Mouse (Mus musculus): Measurements from ENCODE around the gene Scel.

Gene Scel

DNA sequence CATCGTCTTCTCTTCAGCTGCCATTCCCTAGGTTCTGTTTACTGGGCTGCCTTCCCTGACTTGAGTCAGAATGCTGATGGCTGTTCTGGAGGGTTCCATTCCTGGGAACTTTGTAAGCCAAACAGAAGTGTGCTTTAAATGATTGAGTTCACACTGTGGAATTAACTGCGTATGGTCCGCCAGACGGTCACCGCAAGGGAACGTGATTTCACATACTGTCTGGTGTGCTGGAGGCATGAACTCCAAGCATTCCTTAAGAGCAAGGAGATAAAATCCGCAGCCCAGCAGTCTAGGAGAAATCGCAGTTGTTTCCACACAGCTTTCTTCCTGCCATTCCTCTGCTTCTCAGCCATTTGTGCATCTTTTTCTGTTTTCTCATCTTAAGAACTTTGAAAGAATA is 2.3 kb downstream of the Scel start:
- no peak for DNase-seq

DNA sequence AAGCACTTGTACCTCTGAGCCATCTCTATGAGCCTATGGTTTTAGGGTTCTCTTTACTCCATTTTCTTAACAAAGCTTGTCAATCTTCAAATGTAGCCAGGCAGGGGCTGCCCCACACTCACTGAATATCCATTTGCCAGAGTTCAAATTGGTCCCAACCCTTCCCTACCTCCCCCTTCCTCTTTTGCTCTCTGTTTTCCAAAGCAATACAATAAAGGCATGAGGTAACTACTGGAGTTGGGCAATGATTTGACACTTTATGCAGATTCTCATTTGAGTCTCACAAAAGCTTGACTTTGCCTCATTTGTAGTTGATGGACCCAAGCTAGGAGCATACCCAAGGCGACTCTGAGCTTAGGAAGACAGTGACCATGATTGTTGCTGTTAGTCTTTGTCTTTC is 13.1 kb downstream of the Scel start:
- no peak for DNase-seq

DNA sequence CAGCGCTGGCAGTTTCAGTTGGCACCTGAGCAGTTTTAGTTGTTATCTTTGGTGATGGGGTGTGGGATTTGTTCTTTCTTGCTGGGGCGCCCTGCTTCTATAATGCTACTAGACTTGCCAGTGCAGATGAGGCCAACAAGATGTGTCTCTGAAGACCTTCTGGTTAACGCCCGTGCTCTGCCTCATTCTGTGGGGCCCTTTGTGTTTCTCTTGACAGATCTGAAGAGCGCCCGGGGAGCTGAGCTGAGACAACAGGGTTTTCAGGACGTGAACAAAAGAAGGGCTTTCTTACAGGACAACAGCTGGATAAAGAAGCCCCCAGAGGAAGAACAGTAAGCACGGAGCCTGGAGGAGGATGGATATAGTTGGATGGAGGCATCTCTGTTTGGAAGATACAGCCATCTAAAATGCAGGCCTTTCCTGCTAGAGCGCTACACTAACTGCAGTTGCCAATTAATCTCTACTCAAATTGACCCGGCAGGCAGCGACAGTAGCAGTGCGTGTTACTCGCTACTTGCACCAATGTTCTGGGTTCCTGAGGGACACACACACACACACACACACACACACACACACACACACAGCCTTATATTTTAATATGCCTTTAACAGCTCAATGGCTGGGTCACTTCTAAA is 16.7 kb downstream of the Scel start:
- DNase-seq, result no peak

DNA sequence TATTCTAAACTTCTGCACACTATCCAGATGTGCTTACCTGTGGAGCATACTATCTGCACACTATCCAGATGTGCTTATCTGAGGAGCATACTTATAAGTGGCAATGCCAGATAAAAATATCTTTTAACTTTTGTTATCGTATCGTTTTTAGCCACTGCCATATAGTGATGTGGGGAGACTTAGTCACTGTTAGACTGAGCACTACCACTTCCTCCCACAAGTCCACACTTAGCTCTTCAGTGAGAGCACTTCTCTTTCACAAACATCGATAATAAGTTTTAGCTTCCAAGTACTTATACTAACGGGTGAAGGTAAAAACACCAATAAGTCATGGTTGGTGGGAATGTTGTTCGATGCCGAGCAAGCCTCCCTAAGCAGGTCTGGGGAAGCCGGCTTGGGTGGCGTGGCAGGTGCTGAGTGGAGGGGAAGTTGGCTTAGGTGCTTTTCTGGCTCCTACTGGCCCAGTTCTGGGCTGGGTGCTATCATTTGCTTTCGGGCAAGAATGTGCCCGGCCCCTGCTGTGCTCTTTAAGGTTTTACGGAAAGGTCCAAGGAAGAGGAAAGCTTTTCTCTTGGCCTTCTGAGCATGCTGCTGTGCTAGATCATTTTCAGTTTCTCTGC is 18.7 kb downstream of the Scel start:
- DNase-seq, result no peak

DNA sequence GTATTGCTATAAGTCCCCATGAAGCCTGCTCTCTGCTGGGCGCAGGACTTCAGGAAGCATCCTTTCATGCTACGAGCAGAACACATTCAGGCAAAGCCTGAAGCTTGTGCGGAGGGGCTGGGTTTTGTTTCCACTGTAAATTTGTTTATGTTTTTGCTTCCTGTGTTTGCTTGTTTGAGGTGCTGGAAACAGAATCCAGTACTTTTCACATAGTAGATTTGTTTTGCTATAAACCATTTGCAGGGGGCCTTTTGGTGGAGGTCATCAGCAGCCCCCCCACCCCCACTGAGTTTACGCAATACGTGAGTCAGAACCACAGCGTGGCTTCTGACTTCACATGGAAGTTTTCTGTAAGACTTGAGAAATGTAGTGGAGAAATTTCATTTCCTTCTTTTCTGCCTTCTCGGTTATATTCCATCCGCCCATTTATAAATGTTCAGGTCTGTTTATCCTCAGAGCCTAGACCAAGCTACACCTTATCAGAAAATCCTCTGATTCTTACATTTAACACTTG is 22.4 kb downstream of the Scel start:
- no peak for DNase-seq

DNA sequence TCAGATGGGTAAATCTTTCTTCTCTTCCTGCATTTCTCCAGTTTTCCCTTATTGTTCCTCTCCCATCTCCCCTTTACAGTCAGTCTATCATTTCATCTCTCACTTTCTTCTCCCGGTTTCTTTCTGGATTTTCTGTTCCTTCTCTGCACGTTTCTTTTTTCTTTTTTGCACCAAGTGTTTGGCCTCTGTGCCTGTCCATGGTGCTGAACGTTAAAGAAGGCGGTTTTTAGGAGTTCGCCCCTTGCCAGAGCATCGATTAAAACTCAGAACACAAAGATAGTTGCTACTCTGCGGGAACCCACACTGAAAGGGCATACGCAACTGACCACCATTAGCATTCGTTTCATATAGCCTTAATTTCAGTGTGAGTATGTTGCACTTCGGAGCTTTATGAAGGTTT is 23.2 kb downstream of the Scel start:
- DNase-seq, result no peak

DNA sequence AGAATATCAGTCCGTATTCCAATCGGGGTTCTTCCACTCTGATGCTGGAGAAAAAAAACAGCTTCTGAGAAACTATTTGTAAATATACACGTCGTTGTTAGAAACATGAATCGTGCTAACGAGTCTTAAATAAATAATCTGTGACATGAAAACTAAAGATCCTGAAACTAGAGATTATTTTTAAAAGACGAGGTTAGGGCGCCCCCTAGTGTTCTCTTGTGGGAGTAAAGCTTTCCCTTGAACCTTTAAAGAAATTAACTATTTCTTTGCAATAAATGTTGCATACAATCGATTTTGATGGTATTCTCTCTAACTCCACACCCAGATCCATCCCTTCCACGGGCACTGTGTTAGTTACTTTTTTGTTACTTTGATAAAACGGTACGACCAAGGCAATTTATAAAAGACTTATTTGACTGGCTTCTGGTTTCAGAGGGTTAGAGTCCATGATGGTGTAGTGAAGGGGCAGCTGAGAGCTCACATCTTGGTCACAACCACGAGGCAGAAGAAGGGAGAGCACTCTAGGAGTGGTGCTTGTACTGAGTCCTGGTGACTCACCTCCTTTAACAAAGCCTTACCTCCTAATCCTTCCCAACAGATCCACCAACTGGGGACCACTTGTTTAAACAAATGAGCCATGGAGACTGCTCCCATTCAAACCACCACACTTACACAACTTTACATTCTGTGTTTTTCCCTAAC is 24.4 kb downstream of the Scel start:
- no peak for DNase-seq

DNA sequence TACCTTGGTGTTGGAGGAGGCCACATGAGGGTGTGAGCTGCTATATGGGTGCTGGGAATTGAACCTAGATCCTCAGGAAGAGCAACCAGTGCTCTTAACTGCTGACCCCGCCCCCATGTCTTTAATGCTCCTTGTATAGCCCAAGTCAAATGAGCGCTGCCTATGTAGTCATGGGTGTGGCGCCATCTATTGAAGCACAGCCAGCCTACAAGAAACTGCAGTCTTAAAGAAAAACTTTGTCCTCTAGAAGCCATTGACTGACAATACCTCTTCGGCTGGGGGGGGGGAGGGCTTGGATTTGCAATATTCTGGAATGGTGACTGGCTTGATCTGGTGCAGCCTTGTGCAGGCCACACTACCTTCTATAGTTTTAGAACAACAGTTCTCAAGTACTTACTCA is 26.7 kb downstream of the Scel start:
- no peak for DNase-seq

DNA sequence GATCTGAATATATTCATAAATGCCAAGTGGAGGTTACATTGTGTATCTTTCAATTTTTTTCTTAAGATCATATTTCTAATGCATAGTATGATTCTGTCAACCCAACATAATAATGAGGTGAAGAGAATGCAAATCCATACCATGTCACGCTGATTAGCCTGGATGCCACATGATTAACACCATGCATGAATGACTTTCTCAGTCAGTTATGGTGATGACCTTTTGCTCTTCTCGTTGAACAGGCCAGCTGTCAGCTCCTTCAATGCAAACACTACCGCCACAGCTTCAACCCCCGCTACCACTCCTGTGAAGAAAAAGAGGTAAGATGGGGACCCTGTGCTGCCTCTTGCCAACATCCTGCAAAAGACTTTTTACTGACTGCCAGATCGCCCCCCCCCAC is 28.5 kb downstream of the Scel start:
- no peak for DNase-seq

DNA sequence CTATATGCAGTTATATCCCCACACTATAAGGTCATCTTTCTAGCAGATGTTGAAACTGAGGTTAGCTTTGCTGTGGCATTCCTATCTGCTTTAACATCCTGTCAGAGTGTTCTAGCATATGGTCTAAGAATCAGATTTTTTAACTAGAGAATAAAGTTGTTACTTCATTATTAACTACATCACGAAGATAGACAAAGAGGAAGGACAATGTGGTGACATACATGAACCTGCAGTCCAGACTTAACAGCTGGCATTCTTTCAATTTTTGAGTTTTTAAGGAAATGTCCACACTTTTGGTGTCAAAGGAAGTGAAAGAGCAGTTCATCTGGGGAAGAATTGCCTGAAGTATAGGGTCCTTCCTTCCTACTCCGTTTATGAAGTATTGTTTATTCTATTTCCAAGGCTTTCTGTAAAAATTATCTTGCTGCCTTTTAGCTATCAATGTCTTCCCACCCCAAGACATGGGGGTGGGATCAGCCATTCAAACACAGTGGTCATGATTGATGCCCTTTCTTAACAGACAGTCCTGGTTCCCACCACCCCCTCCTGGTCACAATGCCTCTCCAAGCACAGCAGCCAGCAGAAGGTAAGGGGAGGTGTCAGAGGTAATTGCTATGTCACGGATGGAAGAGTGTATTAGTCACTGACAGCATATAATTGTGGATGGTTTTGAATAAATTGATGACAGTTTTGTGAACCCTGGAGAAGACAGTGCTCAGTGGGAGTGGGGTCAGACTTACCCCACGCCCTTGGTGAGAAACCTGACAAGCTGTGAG is 30.4 kb downstream of the Scel start:
- DNase-seq, result no peak

DNA sequence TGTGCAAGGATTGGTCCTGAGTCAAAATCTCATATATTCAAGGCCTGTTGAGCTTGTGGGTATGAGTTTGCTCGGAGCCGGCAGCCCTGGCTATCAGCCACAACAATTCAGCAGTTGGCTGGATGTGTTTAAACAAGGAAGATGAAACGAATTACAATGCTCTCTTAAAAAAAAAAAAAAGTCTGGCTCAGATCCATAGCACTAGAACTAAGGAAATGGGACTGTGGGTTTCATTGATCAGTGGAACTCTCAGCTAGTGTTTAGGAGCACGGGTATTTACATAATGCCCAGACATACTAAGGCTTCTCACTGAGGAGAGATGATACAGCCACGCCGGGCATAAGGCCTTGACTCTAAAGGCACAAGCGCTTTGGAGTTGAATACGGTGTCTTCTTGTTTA is 32.6 kb downstream of the Scel start:
- no peak for DNase-seq

DNA sequence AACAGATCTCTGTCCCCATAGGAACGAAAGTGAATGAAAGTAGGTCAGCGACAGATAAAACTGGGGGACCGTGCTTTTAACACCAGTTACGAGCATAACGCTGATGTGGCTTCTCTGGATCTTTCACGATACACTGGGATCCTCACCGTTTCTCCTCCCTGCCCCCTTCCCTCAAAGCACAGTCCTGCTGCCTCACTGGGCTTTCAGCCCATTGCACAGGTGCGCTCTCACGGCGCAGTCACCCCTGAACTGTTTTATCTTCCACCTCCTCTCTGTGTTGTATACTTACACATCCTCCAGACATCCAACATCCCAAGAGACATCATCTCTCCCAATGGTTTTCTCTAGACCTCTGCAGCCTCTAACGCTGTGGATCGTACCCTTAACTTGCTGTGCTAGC is 33.1 kb downstream of the Scel start:
- DNase-seq, result no peak

DNA sequence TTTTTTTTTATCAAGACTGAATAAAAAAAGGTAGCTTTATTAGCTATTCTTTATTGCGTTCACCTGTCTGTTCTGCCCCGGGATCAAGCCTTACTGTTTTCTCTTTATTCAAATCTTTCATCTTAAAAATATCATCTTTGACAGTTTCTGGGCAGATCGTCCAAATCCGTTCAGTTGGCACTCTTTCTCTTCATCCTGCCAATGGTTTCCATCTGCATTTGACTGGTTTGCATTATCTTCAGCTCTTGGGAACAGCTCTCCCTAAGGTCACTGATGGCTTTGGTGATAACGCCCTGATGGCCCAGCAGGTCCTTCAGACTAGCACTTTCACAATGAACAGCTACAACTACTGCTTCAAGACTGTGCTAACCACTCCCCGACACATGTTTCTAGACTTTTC is 35.1 kb downstream of the Scel start:
- no peak for DNase-seq

DNA sequence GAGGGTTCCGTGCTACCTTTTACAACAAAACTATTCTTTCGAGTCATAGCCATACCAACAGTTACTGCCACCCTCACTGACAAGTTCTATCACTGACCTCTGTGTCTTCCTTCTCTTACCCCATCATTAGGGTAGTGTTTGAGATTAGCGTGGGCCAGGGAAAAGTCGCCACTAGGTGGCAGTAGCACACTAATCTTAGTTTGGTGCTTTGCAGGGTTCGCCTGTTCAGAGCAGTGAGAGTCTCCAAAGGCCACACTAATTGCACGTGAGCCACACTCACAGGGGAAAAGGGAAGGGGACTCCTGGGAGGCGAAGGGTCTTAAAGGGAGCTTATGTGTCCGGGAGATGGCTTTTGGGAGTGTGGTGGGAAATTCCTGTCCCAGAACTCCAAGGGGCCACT is 37.3 kb downstream of the Scel start:
- DNase-seq, result peak; percentile 74

DNA sequence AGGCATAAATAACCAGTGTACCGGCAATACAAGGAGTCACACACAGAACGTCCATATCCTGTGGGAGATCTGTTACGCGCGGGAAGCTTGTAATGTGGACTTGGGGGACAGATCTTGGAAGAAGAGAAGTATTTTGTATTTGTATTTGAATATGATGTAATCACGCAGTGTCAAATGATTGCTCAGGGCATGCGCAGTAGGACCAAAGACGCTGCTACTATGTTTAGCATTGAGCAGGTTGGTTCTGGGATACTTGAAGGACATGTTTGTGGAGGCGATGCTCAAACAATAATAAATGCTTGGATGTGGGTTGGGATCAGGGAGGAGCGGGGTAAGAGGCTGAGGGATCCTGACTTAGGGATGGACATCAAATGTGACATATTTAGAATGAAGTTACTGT is 37.8 kb downstream of the Scel start:
- DNase-seq, result no peak

DNA sequence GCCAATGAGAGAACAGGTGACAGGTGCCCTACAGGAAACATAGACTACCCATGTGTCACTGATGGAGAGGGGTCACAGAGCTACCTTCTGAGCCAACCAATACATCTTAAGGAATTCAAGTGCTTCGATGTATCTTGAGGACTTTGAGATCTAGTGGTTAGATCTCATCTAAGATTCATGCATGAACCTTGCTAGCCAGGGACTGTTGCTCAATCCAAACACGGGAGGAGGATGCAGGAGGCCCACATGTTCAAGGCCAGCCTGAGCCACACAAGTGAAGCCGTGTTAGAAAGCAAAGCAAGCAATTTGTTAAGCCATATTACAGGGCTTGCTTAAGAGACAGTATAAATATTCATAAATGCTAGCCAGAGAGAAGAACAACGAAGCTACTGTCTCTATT is 38.8 kb downstream of the Scel start:
- no peak for DNase-seq

DNA sequence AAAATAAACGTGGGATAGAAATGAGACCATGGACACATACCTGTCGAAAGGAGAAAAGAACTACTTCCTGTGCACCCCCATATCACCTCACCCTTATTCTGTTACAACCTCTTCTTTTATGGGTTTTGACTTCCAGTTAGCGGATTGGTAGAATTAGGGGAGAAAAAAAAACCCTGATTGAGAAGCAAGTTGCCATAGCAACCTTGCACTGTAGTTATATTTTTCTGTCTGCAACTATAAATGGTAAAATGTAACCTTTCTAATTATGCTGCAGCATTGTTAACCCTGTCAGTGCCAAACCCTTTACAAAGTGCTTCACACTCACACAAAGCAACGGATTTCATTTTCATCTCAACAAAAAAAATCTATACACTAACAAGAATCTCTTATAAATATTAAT is 39.2 kb downstream of the Scel start:
- DNase-seq, result peak; percentile 34

DNA sequence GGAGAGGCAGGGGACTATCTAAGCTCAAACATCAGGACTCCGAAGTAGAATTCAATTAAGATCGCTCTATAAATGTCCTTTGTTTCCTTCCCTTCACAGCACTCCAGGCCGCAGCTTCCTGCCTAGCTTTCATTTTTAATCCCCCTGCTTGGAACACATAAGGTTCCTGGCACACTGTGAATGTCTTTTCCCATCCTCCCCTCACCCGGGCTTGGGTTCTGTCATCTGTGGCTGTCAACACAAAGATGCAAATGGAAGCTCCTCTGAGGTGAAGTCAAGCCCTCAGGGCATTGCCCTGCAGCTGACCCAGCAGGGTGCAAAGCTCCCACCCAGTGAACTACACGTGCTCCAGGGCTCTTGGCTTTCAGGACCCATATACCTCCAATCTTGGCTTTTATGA is 43.5 kb downstream of the Scel start:
- no peak for DNase-seq

DNA sequence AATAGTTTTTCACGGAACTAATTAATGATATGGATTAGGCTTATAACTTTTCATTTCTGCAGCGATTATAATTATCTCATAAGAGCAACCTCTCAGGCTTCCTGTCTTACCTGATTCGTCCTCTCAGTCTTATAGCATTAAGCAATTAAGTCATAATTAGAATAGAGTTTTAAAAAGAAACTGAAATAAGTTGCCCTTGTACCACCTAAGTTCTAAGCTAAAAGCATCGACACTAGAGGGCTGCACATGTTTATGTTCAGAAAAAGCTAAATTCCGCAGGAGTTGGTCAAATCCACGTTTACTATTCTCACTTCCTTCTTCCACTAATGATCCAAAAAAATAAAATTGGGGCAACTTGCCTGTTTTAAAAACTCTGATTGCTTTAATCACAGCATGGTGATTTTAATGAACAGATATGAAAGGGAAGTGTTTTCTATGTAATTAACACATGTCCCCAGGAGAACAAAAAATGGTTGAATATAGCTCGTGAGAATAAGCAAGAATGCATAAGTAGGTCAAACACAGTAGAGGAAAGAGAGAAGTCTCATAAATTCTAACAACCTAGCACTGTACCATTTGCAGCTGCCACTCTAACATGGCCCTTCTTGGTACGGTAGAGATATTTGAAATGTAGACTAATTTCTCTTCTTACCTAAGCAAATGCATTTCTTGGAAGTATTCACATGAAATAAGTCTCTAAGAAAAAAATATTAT is 48.4 kb downstream of the Scel start:
- no peak for DNase-seq

DNA sequence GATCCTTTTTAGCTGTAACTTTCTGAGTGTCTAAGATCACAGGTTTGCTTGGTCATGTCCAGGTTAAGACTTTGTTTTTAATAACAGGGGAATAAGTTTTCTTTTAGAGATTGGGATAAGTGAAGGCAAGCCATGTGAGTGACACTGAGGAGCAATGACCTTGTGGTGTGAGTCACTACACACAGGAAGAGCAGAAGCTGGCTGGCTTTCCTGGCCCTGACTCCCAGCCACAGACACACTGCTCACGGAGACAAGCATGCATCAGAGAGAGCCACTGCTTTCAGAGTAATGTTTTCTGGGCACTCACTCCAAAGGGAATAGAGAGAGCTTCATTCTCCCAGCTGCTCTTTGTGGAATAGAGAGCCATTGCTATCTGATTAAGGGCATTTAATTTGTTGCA is 54.8 kb downstream of the Scel start:
- no peak for DNase-seq

DNA sequence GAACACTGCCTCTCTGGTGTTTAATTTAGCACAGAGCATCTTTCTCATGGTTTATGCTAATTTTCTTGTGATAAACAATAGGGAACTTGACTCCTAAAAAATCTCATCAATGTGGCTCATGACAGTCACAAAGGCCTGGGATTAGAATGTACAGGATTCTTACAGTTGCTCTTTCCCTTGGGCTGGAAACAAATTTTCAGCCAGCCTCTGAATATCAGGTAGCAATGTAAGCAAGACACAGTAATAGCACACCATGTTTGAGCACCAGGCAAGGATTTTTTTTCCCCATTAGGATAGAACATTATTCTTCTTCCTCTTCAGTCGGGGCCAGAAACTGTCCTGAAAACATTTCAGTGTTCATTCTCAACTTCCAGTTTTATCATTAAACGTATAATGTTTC is 55.3 kb downstream of the Scel start:
- DNase-seq, result no peak

DNA sequence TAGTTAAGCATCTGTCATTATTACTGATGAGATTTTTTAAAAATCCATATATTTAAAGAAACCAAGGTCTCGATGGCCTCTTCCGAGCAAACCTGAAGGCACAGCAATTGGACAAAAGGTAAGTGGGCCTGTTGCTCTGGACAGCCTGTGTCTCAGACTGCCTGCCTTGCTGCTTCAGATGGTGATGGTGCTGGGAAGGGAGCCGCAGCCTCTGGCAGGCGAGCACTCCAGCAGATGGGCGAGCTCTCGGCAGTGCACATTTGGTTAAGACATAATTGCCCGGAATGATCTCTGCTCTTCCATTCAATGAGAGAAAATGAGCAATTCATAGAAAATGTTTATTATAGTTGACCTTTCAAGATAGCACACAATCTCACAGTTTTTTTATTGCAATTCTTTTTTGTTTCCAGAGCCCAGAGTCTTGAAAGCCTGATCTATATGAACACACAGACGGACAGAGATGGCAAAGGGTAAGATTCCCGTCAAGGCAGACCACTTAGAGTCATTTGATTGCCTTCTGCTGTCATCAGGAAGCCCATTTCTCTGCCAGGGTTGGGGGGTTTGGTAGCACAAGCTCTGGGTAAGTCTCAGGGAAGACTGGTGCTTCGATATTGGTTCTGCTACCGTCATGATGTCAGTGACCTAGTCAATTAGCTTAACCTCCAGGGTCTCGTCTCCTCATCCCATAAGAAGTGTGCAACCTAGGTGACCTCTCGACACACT is 58.6 kb downstream of the Scel start:
- DNase-seq, result peak; percentile 71

Measured in layer of hippocampus, adult 9-11 months (tissue).